Mouse (Mus musculus) splenic B cell, adult 2 months (primary cell): Measurements from ENCODE around the gene Smyd3.

Experiments
- DNase-seq: peaks from one replicate; pipeline ENCODE4 v3.0.0-alpha.2; 2011; ENCODE audit warnings: low read depth, low spot score
- H3K27me3 ChIP-seq: 2 replicates; pipeline ENCODE4 v1.6.1; 2012; ENCODE audit warnings: mild to moderate bottlenecking, low read length, moderate library complexity, mixed read lengths; ENCODE audit not compliant: control insufficient read depth, poor library complexity, insufficient read depth, severe bottlenecking
- H3K36me3 ChIP-seq: 2 replicates; pipeline ENCODE4 v1.6.1; 2012; ENCODE audit warnings: mild to moderate bottlenecking, low read length, moderate library complexity, mixed read lengths; ENCODE audit not compliant: control insufficient read depth, poor library complexity, insufficient read depth, severe bottlenecking

The Smyd3 gene

DNA sequence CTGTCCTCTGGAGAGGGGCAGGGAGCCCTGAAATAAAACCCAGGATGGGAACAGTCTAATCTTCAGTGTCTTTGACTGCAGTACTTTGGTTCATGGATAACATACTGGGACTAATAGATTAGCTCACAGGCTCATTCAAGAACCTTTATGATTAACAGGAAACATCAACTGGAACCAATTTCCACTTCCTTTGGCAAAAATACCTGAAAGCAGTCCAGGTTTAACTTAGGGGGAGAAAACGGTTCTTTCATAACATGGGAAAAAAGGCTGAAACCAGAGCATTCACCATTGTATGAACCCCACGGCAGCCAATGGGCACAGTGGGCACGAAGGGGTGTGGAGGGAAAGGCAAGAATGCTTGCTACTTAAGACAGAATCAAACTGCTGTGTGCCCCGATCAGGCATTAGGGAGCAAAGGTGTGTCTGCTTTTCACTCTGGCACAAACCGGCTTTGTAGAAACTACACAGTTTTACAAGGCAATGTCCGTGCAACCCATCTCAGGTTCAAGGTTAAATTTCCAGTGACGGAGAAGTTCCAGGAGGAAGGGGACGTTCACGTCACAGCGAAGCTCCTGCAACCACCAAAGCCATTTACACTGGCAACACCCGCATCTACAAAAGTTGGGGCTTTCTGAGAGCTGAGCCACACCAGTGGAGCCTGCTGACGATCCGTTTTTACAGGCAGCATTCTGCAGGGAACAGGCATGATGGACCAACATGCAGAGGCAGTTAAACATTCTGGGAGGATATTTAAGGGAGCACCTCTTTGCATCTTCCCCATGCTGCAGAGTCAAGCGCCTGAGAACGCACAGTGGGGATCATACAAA, 458.3 kb downstream of the Smyd3 start:
- no peaks in the 10 kb centered on the region for H3K27me3 ChIP-seq
- H3K36me3 ChIP-seq = no peaks in the 10 kb centered on the region
- no peak for DNase-seq

DNA sequence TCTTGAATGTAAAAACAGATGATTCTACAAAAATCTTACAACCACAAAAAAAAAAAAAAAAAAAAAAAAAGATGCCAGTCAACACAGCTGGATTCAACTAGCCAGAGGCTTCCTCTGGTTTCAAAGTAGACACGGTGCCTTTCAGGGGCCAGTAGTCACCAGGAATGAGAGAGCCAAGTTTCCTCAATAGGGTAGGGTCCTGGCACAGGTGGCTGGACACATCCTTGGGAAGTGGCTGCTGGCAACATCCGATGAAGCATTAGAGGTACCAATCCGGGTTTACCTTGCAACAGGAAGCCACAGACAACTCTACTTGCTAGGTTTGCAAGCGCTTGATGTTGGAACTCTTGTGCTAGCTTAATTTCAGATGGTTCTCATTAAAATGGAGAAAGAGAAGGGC, 459.2 kb downstream of the Smyd3 start:
- Histone ChIP-seq H3K36me3 (no peaks in the 10 kb centered on the region), H3K27me3 (no peaks in the 10 kb centered on the region)
- DNase-seq = no peak

- no peak for DNase-seq
Observed at GRCm38 (mm10) chr1:179055760-179056159, 462.1 kb downstream of the Smyd3 start.

GRCm38 (mm10) chr1:179054385-179055116, 463.3 kb downstream of the Smyd3 start:
- DNase-seq = no peak
- 0 out of 2 replicates have a peak, but pooled peaks cover 2% of the 10 kb centered on the region for H3K36me3 ChIP-seq
- H3K27me3 ChIP-seq = no peaks in the 10 kb centered on the region

More at GRCm38 (mm10) chr1:179055760-179056159, 462.1 kb downstream of the Smyd3 start:
- Histone ChIP-seq H3K36me3 (0 out of 2 replicates have a peak, but pooled peaks cover 2% of the 10 kb centered on the region), H3K27me3 (no peaks in the 10 kb centered on the region)

DNA sequence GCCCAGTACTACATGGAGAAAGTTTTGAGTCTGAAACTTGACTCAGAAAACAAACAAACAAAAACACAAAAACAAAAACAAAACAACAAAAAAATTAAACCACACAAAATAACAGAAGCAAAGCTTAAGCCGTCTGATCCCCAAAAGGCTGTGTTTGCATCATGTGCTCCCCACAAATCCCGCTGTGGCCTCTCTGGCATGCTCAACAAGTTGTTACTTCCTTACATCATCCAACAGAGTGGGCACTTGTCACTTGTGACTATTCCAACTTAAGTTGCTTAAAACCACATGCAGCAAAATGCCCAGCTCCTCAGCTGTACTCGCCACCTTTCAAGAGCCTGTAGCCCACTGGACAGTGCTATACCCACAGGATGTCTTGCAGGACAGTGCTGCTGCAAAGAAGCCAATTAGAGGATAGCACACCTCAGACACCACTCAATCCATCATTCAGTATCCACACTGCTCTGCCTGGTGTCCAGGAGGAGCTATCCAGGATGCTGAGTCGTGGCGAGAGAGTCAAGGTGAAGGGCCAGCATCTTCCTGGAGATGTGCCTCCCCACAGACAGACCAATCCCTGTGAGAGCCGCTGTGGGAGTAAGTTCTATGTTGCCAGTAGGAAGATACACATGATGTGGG, 465.2 kb downstream of the Smyd3 start:
- no peaks in the 10 kb centered on the region for H3K27me3 ChIP-seq
- H3K36me3 ChIP-seq = 0 out of 2 replicates have a peak, but pooled peaks cover 2% of the 10 kb centered on the region
- no peak for DNase-seq

- 0 out of 2 replicates have a peak, but pooled peaks cover 2% of the 10 kb centered on the region for H3K36me3 ChIP-seq
- no peak for DNase-seq
- H3K27me3 ChIP-seq = no peaks in the 10 kb centered on the region
Observed at GRCm38 (mm10) chr1:179047931-179048596, 469.8 kb downstream of the Smyd3 start.

DNA sequence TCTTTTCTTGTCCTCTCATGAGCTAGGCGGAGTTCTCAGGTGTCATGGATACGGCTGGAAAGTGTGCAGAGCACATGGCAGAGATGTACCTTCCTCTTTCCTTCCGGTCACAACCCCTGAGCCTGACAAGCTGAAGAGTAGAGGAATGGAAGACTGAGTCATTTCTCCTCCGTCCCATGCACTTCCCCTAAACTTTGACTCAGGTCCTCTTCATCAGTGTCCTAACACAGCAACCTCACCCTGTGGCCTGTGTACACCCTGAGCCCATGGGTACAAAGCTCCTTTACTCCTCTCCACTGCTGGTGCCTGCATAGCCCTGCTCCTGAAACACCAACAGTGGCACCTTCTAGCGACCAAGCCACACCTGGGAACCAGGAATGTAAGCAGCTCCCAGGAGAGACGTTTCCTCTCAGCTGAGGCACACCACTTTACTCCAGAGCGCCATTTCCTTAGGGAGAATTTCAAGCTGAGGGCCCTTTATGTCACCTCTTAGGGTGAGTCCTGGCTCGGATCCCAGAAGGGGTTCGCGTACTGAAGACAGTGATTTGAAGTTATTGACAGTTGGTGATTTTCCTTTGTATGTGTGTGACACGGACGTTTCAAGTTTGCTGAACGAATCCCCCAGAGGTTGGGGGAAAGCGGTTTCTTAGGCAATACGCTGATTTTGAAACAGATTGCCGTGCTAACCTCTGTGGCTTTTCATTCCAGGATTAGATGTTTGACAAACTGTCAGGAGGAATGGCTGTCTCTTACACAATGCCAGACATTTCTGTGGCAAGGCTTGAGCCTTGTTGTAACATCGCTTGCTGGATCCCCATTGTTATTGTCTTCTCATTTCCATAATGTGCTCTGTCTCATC, 471.8 kb downstream of the Smyd3 start:
- DNase-seq = no peak
- Histone ChIP-seq H3K36me3 (no peaks in the 10 kb centered on the region), H3K27me3 (no peaks in the 10 kb centered on the region)

DNA sequence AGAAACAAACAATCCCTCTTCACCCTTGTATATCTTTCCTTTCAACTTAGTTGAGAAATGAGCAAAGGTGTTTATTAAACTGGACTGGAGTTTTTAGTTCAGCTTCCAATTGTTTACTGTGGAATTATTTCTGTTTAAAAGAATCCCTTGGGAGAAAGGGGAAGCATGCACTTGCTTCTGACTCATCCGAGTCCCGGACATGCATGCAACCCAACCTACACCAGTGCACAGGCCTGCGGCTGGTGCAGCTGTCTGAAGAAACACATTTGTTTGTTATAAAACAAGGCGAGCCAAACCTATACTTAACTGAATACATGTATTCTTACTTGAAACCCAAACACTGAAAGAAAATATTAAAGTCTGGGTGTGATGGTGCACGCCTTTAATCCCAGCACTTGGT, 473.7 kb downstream of the Smyd3 start:
- no peaks in the 10 kb centered on the region for H3K36me3 ChIP-seq
- DNase-seq = no peak
- no peaks in the 10 kb centered on the region for H3K27me3 ChIP-seq

DNA sequence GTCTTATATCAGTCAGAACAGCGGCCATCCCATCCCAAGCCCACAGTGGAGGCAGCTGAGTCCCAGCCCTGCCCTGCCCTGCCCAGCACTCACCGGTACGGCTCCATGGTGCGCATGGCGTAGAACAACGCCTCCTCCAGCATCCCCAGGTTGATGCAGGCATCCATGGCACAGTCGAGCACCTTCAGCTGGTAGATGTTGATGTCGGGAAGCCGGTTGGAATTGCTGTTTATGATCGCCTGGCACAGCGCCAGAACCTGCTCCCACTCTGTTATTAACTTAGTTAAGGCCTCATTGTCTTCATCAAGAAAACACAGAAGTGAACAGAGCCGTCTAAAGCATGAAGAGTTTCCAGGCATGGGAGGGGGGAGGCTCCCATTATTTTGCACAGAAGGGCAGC, 474.2 kb downstream of the Smyd3 start:
- no peak for DNase-seq
- no peaks in the 10 kb centered on the region for H3K36me3 ChIP-seq
- no peaks in the 10 kb centered on the region for H3K27me3 ChIP-seq

DNA sequence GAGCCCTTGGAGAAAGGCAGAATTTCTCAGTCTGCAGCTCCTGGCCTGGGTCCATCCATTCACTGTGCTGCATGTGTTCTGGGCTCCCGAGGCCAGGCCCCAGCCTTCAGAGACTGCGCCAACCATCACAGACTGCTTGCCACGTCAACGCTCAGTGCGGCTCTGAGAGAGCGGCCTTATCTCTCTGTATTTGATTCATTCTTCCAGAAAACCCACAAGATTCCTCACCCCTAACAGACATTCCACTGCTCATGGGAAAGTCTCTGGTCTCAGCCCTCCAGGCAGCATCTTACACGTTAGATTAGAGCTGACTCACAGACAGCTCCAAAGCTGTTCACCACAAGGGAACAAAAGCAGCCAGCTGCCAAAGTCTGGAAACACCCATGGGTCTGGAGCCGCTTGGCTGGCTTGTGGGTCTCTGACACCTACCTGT, 475.9 kb downstream of the Smyd3 start:
- no peak for DNase-seq
- Histone ChIP-seq H3K36me3 (no peaks in the 10 kb centered on the region), H3K27me3 (no peaks in the 10 kb centered on the region)

GRCm38 (mm10) chr1:179041231-179041904, 476.5 kb downstream of the Smyd3 start:
- Histone ChIP-seq H3K27me3 (no peaks in the 10 kb centered on the region), H3K36me3 (no peaks in the 10 kb centered on the region)
- DNase-seq = no peak

DNA sequence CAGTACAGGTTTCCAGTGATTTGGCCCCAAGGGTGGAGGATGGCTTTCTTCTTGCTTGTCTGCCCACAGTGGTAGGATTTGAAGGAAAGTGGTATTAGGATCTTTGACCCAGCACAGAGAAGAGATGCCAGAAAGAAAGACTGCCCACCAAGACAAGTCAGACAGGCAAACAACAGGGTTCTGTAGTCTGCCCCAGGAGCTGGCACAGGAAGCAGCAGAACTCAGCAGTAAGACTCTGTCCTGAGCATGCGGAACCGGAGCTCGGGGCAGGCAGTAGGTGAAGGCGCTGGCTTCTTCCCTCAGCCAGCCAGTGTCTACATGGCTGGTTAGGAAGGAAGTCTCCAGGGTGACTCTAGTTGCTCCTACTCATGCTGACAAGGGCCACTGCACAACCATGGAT, 479.0 kb downstream of the Smyd3 start:
- DNase-seq = no peak

DNA sequence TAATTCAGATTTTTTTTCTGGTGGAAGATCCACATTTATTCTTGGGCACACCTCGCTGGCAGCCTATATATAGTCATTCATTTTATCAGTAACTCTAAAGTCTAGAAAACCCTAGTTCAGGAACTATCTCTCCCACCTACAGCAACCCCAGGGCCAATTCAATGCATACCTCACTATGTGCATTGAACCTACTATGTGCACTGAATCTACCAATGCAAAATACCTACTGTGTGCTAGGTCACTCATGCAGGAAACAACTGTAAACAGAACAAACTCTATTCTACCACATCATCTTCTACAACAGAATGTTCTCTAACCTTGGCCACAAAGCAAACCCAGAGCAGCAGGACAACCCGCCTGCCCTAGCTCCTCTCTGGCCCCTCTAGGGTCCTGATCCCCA, 484.9 kb downstream of the Smyd3 start:
- no peaks in the 10 kb centered on the region for H3K27me3 ChIP-seq
- H3K36me3 ChIP-seq = no peaks in the 10 kb centered on the region
- no peak for DNase-seq

More for the DNA sequence above, 479.0 kb downstream of the Smyd3 start:
- Histone ChIP-seq H3K27me3 (no peaks in the 10 kb centered on the region), H3K36me3 (no peaks in the 10 kb centered on the region)
